Mouse (Mus musculus): ENCODE results near the gene Fstl4. TPM values are rescaled to one million over a fixed set of nuclear protein-coding genes. Genes with fewer than 3 reads are reported as not detected.

Fstl4 gene
- total and polyA plus RNA-seq, 3 experiments = not detected

DNA sequence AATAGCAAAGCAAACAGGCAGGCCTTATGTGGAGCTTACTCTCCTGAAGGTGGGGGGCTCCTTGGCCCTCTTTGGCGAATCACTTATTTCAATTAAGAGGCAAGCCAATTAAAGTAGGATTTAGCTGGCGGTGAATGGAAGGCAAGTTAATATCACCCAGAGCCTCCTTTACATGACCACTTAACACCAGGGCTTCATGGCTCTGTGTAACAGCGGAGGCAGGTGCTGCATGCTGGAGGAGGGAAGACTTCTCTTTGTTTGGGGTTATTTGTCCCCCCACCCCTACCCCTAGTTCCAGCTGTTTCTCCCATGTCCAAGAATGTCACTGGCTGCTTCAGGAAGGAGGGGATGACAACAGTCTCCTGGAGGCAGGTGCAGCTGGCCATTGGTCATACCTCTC, 10.9 kb downstream of the Fstl4 start:
- Histone ChIP-seq H3K9me3 (replicated peaks; ENCODE audit: insufficient read depth, low read length) (no peaks in the 10 kb centered on the region), H3K4me3 (ENCODE audit: control insufficient read depth in 1 of 2, insufficient read depth in 1 of 2, low read depth in 2 of 2, low read length in 2 of 2) (no peak overlapping the region), H3K4me1 (ENCODE audit: control insufficient read depth in 1 of 2, insufficient read depth in 2 of 2, low read length in 2 of 2) (no peaks in the 10 kb centered on the region), H3K27me3 (ENCODE audit: control insufficient read depth in 1 of 2, insufficient read depth in 2 of 2, low read length in 2 of 2) (no peaks in the 10 kb centered on the region), H3K36me3 (ENCODE audit: control insufficient read depth in 1 of 2, insufficient read depth in 2 of 2, low read length in 2 of 2) (no peaks in the 10 kb centered on the region), H3K27ac (ENCODE audit: control insufficient read depth, low read depth, low read length) (no peak overlapping the region), H3K9ac (ENCODE audit: control insufficient read depth, low read depth, low read length, poor library complexity, severe bottlenecking) (no peak overlapping the region), H3K79me2 (ENCODE audit: control insufficient read depth, insufficient read depth, low read length, poor library complexity) (no peaks in the 10 kb centered on the region)
- DNase-seq (ENCODE audit: low read depth, low spot score) = no peak
- TF ChIP-seq KAT2A (conservative IDR thresholded peaks at IDR 0.05; ENCODE audit: low read depth, low read length) (no peak), EP300 (IDR thresholded peaks at IDR 0.05; ENCODE audit: low read depth in 1 of 2, low read length in 2 of 2) (no peak), POLR2AphosphoS2 (IDR thresholded peaks at IDR 0.05; ENCODE audit: low read length) (no peak), NRF1 (IDR thresholded peaks at IDR 0.05; ENCODE audit: insufficient read depth, low read depth, low read length, poor library complexity, severe bottlenecking) (no peak), GATA1 (IDR thresholded peaks at IDR 0.05; ENCODE audit: low read depth, low read length) (no peak), ZC3H11A (IDR thresholded peaks at IDR 0.05; ENCODE audit: low read depth, low read length) (no peak)

- Histone ChIP-seq H3K27ac (ENCODE audit: control insufficient read depth, low read depth, low read length) (no peak overlapping the region), H3K79me2 (ENCODE audit: control insufficient read depth, insufficient read depth, low read length, poor library complexity) (no peaks in the 10 kb centered on the region), H3K27me3 (ENCODE audit: control insufficient read depth in 1 of 2, insufficient read depth in 2 of 2, low read length in 2 of 2) (no peaks in the 10 kb centered on the region), H3K9me3 (replicated peaks; ENCODE audit: insufficient read depth, low read length) (no peaks in the 10 kb centered on the region), H3K4me1 (ENCODE audit: control insufficient read depth in 1 of 2, insufficient read depth in 2 of 2, low read length in 2 of 2) (no peaks in the 10 kb centered on the region), H3K4me3 (ENCODE audit: control insufficient read depth in 1 of 2, insufficient read depth in 1 of 2, low read depth in 2 of 2, low read length in 2 of 2) (no peak overlapping the region), H3K36me3 (ENCODE audit: control insufficient read depth in 1 of 2, insufficient read depth in 2 of 2, low read length in 2 of 2) (no peaks in the 10 kb centered on the region), H3K9ac (ENCODE audit: control insufficient read depth, low read depth, low read length, poor library complexity, severe bottlenecking) (no peak overlapping the region)
- DNase-seq (ENCODE audit: low read depth, low spot score) = no peak
- TF ChIP-seq ZNF384 (IDR thresholded peaks at IDR 0.05; ENCODE audit: low read depth, low read length) (no peak), NRF1 (IDR thresholded peaks at IDR 0.05; ENCODE audit: insufficient read depth, low read depth, low read length, poor library complexity, severe bottlenecking) (no peak), MEF2A (IDR thresholded peaks at IDR 0.05; ENCODE audit: extremely low read depth, insufficient replicate concordance, low read depth, low read length, poor library complexity, severe bottlenecking) (no peak), BHLHE40 (IDR thresholded peaks at IDR 0.05; ENCODE audit: borderline replicate concordance, low read depth, low read length) (no peak), ZC3H11A (IDR thresholded peaks at IDR 0.05; ENCODE audit: low read depth, low read length) (no peak)
These were observed 18.0 kb downstream of the Fstl4 start for GRCm38 (mm10) chr11:52782426-52782825.

DNA sequence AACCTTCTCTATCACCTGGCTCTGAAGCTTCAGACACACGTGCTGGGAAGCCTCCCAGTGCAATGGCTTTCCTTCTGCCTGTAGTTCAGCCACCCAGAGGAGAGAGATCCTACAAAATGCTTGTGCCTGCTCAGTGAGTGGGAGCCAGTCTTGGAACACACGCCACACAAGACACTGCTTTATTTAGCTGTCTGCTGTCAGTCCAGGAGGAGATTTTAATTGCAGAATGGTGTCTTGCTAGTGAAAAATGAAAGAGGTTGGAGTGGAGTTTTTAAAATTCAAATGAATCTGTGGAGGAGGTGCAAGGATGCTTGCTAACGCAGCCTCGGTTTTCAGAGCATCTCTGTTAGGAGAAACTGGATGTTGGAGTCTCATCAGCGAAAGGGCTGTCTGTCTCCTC, 29.9 kb downstream of the Fstl4 start:
- Histone ChIP-seq H3K79me2 (ENCODE audit: control insufficient read depth, insufficient read depth, low read length, poor library complexity) (no peaks in the 10 kb centered on the region), H3K9me3 (replicated peaks; ENCODE audit: insufficient read depth, low read length) (no peaks in the 10 kb centered on the region), H3K4me1 (ENCODE audit: control insufficient read depth in 1 of 2, insufficient read depth in 2 of 2, low read length in 2 of 2) (no peaks in the 10 kb centered on the region), H3K4me3 (ENCODE audit: control insufficient read depth in 1 of 2, insufficient read depth in 1 of 2, low read depth in 2 of 2, low read length in 2 of 2) (no peak overlapping the region), H3K36me3 (ENCODE audit: control insufficient read depth in 1 of 2, insufficient read depth in 2 of 2, low read length in 2 of 2) (no peaks in the 10 kb centered on the region), H3K9ac (ENCODE audit: control insufficient read depth, low read depth, low read length, poor library complexity, severe bottlenecking) (no peak overlapping the region), H3K27ac (ENCODE audit: control insufficient read depth, low read depth, low read length) (no peak overlapping the region), H3K27me3 (ENCODE audit: control insufficient read depth in 1 of 2, insufficient read depth in 2 of 2, low read length in 2 of 2) (no peaks in the 10 kb centered on the region)
- no peak for DNase-seq (ENCODE audit: low read depth, low spot score)
- TF ChIP-seq ETS1 (IDR thresholded peaks at IDR 0.05; ENCODE audit: low read depth, low read length) = no peak
- TF ChIP-seq BHLHE40 (IDR thresholded peaks at IDR 0.05; ENCODE audit: borderline replicate concordance, low read depth, low read length) = no peak
- no peak for TF ChIP-seq ZKSCAN1 (IDR thresholded peaks at IDR 0.05; ENCODE audit: low read depth, low read length)
- no peak for TF ChIP-seq NRF1 (IDR thresholded peaks at IDR 0.05; ENCODE audit: insufficient read depth, low read depth, low read length, poor library complexity, severe bottlenecking)
- TF ChIP-seq GABPA (IDR thresholded peaks at IDR 0.05; ENCODE audit: low read depth, low read length) = no peak
- TF ChIP-seq TBP (IDR thresholded peaks at IDR 0.05; ENCODE audit: low read depth, low read length) = no peak
- no peak for TF ChIP-seq KAT2A (conservative IDR thresholded peaks at IDR 0.05; ENCODE audit: low read depth, low read length)
- TF ChIP-seq JUND (IDR thresholded peaks at IDR 0.05; ENCODE audit: low read depth, low read length) = no peak
- TF ChIP-seq USF2 (IDR thresholded peaks at IDR 0.05; ENCODE audit: borderline replicate concordance in 1 of 2, insufficient read depth in 1 of 2, low read depth in 1 of 2, low read length in 2 of 2) = no peak
- no peak for TF ChIP-seq RAD21 (IDR thresholded peaks at IDR 0.05; ENCODE audit: low read depth, low read length)
- TF ChIP-seq RCOR1 (IDR thresholded peaks at IDR 0.05; ENCODE audit: low read depth, low read length) = no peak
- no peak for TF ChIP-seq USF1 (IDR thresholded peaks at IDR 0.05; ENCODE audit: low read depth, low read length)
- no peak for TF ChIP-seq TAL1 (IDR thresholded peaks at IDR 0.05; ENCODE audit: low read length)
- TF ChIP-seq TCF12 (IDR thresholded peaks at IDR 0.05; ENCODE audit: low read depth, low read length) = no peak
- no peak for TF ChIP-seq UBTF (IDR thresholded peaks at IDR 0.05; ENCODE audit: borderline replicate concordance, insufficient read depth, low read depth, low read length)
- TF ChIP-seq CTCF (IDR thresholded peaks at IDR 0.05 in 2 of 3, conservative IDR thresholded peaks at IDR 0.05 in 1 of 3; ENCODE audit: control insufficient read depth in 1 of 3, insufficient read depth in 1 of 3, low read depth in 2 of 3, low read length in 3 of 3, poor library complexity in 1 of 3, severe bottlenecking in 1 of 3) = no peak
- no peak for TF ChIP-seq ZMIZ1 (IDR thresholded peaks at IDR 0.05; ENCODE audit: low read depth, low read length)
- no peak for TF ChIP-seq GATA1 (IDR thresholded peaks at IDR 0.05; ENCODE audit: low read depth, low read length)
- no peak for TF ChIP-seq SMC3 (IDR thresholded peaks at IDR 0.05; ENCODE audit: low read depth, low read length)

All from MEL (cell line).